Mouse (Mus musculus) neural tube, embryonic 14.5 days (tissue): ENCODE measurements at regions not wholly inside any gene's neighbourhood (a gene's known extent, or its start where the extent isn't known, plus 50 kb on each side); places are given as distances from the start of the nearest gene placed in this dataset.
"Not testable (repeated sequence)": the region's sequence is repeated elsewhere in the genome, so short reads cannot be mapped to it uniquely, and the experiment has no call there.

Experiments
- ATAC-seq: fragments of 200-750 bp; cut with Nextera tagmentation; 2 replicates; pipeline ENCODE4 v1.8.0; 2017; ENCODE audit warnings: low read depth, mild to moderate bottlenecking, moderate TSS enrichment, moderate library complexity
- H3K27ac ChIP-seq: fragments of 300-500 bp; sonication (generic); 2 replicates; pipeline ENCODE4 v1.5.1; 2014; ENCODE audit warnings: low read depth, mild to moderate bottlenecking, control low read depth, low read length, moderate library complexity, mixed read lengths
- H3K27me3 ChIP-seq: fragments of 300-500 bp; sonication (generic); 2 replicates; pipeline ENCODE4 v1.6.1; 2014; ENCODE audit warnings: low read length; ENCODE audit not compliant: control insufficient read depth, insufficient read depth
- H3K36me3 ChIP-seq: fragments of 300-500 bp; sonication (generic); 2 replicates; pipeline ENCODE4 v1.6.1; 2014; ENCODE audit warnings: low read length, mixed read lengths; ENCODE audit not compliant: control insufficient read depth, insufficient read depth
- H3K4me1 ChIP-seq: fragments of 300-500 bp; sonication (generic); 2 replicates; pipeline ENCODE4 v1.6.1; 2014; ENCODE audit warnings: low read length; ENCODE audit not compliant: control insufficient read depth, insufficient read depth
- H3K4me2 ChIP-seq: fragments of 300-500 bp; sonication (generic); 2 replicates; pipeline ENCODE4 v1.6.1; 2014; ENCODE audit warnings: mild to moderate bottlenecking, low read depth, low read length, control low read depth
- H3K4me3 ChIP-seq: fragments of 300-500 bp; sonication (generic); 2 replicates; pipeline ENCODE4 v1.5.1; 2014; ENCODE audit warnings: low read depth, low read length, control low read depth, mixed read lengths
- H3K9ac ChIP-seq: fragments of 300-500 bp; sonication (generic); replicated peaks from 2 replicates; pipeline ENCODE4 v1.6.1; 2014; ENCODE audit warnings: low read depth, mild to moderate bottlenecking, control low read depth, low read length, mixed read lengths
- H3K9me3 ChIP-seq: fragments of 300-500 bp; sonication (generic); 2 replicates; pipeline ENCODE4 v1.6.1; 2016; ENCODE audit warnings: low read length; ENCODE audit not compliant: control insufficient read depth
- WGBS: fragments of 180-500 bp; shearing (Covaris S2); extraction: QIAGEN DNeasy Blood & Tissue Kit; methylation state at CpG from one replicate; pipeline ENCODE4 v1.1.7; 2014; 5-methylcytosine and 5-hydroxymethylcytosine counted together

- H3K4me1 ChIP-seq, result no peaks in the 10 kb centered on the region
- H3K9me3 ChIP-seq, result no peaks in the 10 kb centered on the region
- H3K27me3 ChIP-seq, result no peaks in the 10 kb centered on the region
- no peaks in the 10 kb centered on the region for H3K36me3 ChIP-seq
- ATAC-seq, result no peak
- H3K4me2 ChIP-seq, result no peak overlapping the region
- 65% methylated on average over 8 of the region's 8 CpGs for WGBS
- no peak overlapping the region for H3K4me3 ChIP-seq
- no peak overlapping the region for H3K27ac ChIP-seq
- H3K9ac ChIP-seq, result no peak overlapping the region
Observed at GRCm38 (mm10) chr6:37748296-37748980, 122.2 kb upstream of the Trim24 start.

GRCm38 (mm10) chr6:37749016-37749415 lies 121.6 kb upstream of the Trim24 start:
- Histone ChIP-seq H3K9ac (no peak overlapping the region), H3K4me2 (no peak overlapping the region), H3K36me3 (no peaks in the 10 kb centered on the region), H3K4me3 (no peak overlapping the region), H3K9me3 (no peaks in the 10 kb centered on the region), H3K4me1 (no peaks in the 10 kb centered on the region), H3K27me3 (no peaks in the 10 kb centered on the region), H3K27ac (no peak overlapping the region)
- WGBS, result 92% methylated on average over 5 of the region's 5 CpGs
- ATAC-seq, result no peak

- H3K27me3 ChIP-seq, result no peaks in the 10 kb centered on the region
- H3K9ac ChIP-seq, result no peak overlapping the region
- no peak overlapping the region for H3K27ac ChIP-seq
- no peaks in the 10 kb centered on the region for H3K9me3 ChIP-seq
- 98% methylated on average over 3 of the region's 3 CpGs for WGBS
- no peaks in the 10 kb centered on the region for H3K4me1 ChIP-seq
- no peaks in the 10 kb centered on the region for H3K36me3 ChIP-seq
- H3K4me2 ChIP-seq, result no peak overlapping the region
- ATAC-seq, result no peak
- no peak overlapping the region for H3K4me3 ChIP-seq
Observed at GRCm38 (mm10) chr6:37750271-37750670, 120.3 kb upstream of the Trim24 start.

GRCm38 (mm10) chr6:37751701-37752100 lies 118.9 kb upstream of the Trim24 start:
- no peaks in the 10 kb centered on the region for H3K27me3 ChIP-seq
- no peak overlapping the region for H3K4me3 ChIP-seq
- H3K4me1 ChIP-seq, result no peaks in the 10 kb centered on the region
- H3K9ac ChIP-seq, result no peak overlapping the region
- H3K4me2 ChIP-seq, result no peak overlapping the region
- H3K9me3 ChIP-seq, result no peaks in the 10 kb centered on the region
- H3K27ac ChIP-seq, result no peak overlapping the region
- no peaks in the 10 kb centered on the region for H3K36me3 ChIP-seq
- ATAC-seq, result no peak

- H3K9ac ChIP-seq, H3K4me1 ChIP-seq, H3K27ac ChIP-seq, ATAC-seq, H3K27me3 ChIP-seq, H3K4me2 ChIP-seq, H3K9me3 ChIP-seq, H3K4me3 ChIP-seq, H3K36me3 ChIP-seq: not testable (repeated sequence)
- WGBS, result 84% methylated on average over 3 of the region's 5 CpGs
Observed at GRCm38 (mm10) chr6:37761003-37761402, 109.6 kb upstream of the Trim24 start.

- Histone ChIP-seq H3K9me3 (no peaks in the 10 kb centered on the region), H3K4me3 (no peak overlapping the region), H3K27me3 (no peaks in the 10 kb centered on the region), H3K36me3 (no peaks in the 10 kb centered on the region), H3K9ac (no peak overlapping the region), H3K27ac (no peak overlapping the region), H3K4me2 (no peak overlapping the region), H3K4me1 (no peaks in the 10 kb centered on the region)
- ATAC-seq, result no peak
- WGBS, result 73% methylated on average over 2 of the region's 2 CpGs
Observed at GRCm38 (mm10) chr6:37763036-37763435, 107.6 kb upstream of the Trim24 start.

- Histone ChIP-seq H3K4me1 (no peaks in the 10 kb centered on the region), H3K9ac (no peak overlapping the region), H3K27me3 (no peaks in the 10 kb centered on the region), H3K27ac (no peak overlapping the region), H3K36me3 (no peaks in the 10 kb centered on the region), H3K9me3 (no peaks in the 10 kb centered on the region), H3K4me2 (no peak overlapping the region), H3K4me3 (no peak overlapping the region)
- no peak for ATAC-seq
Observed at GRCm38 (mm10) chr6:37767690-37768089, 102.9 kb upstream of the Trim24 start.

GRCm38 (mm10) chr6:37773294-37773693 lies 97.3 kb upstream of the Trim24 start:
- no peaks in the 10 kb centered on the region for H3K27me3 ChIP-seq
- H3K4me1 ChIP-seq, result no peaks in the 10 kb centered on the region
- no peak overlapping the region for H3K27ac ChIP-seq
- H3K4me3 ChIP-seq, result no peak overlapping the region
- no peak for ATAC-seq
- no peak overlapping the region for H3K9ac ChIP-seq
- H3K9me3 ChIP-seq, result no peaks in the 10 kb centered on the region
- no peaks in the 10 kb centered on the region for H3K36me3 ChIP-seq
- H3K4me2 ChIP-seq, result no peak overlapping the region

GRCm38 (mm10) chr6:37775151-37775550 lies 95.5 kb upstream of the Trim24 start:
- no peak overlapping the region for H3K9ac ChIP-seq
- no peaks in the 10 kb centered on the region for H3K36me3 ChIP-seq
- no peak overlapping the region for H3K27ac ChIP-seq
- no peaks in the 10 kb centered on the region for H3K4me1 ChIP-seq
- no peak for ATAC-seq
- no peaks in the 10 kb centered on the region for H3K9me3 ChIP-seq
- no peaks in the 10 kb centered on the region for H3K27me3 ChIP-seq
- H3K4me2 ChIP-seq, result no peak overlapping the region
- no peak overlapping the region for H3K4me3 ChIP-seq

GRCm38 (mm10) chr6:37779893-37780292 lies 90.7 kb upstream of the Trim24 start:
- Histone ChIP-seq H3K27ac (no peak overlapping the region), H3K9ac (no peak overlapping the region), H3K4me2 (no peak overlapping the region), H3K4me1 (no peaks in the 10 kb centered on the region), H3K36me3 (no peaks in the 10 kb centered on the region), H3K9me3 (no peaks in the 10 kb centered on the region), H3K27me3 (no peaks in the 10 kb centered on the region), H3K4me3 (no peak overlapping the region)
- no peak for ATAC-seq
